Mouse (Mus musculus) hindbrain, embryonic 13.5 days (tissue): ENCODE measurements at regions not wholly inside any gene's neighbourhood (a gene's known extent, or its start where the extent isn't known, plus 50 kb on each side); places are given as distances from the start of the nearest gene placed in this dataset.
A peak's percentile ranks its signal among the peaks of the same experiment; 100 is the strongest.

Experiments
- ATAC-seq: fragments of 200-750 bp; cut with Nextera tagmentation; 2 replicates; pipeline ENCODE4 v1.8.0; 2017; ENCODE audit warnings: moderate TSS enrichment; ENCODE audit not compliant: low FRiP score
- H3K27ac ChIP-seq: fragments of 300-500 bp; sonication (generic); 2 replicates; pipeline ENCODE4 v1.5.1; 2015; ENCODE audit warnings: inconsistent platforms, mild to moderate bottlenecking, moderate library complexity
- H3K27me3 ChIP-seq: fragments of 300-500 bp; sonication (generic); 2 replicates; pipeline ENCODE4 v1.6.1; 2015; ENCODE audit warnings: mild to moderate bottlenecking, inconsistent platforms
- H3K36me3 ChIP-seq: fragments of 300-500 bp; sonication (generic); 2 replicates; pipeline ENCODE4 v1.6.1; 2015; ENCODE audit warnings: mild to moderate bottlenecking, inconsistent platforms
- H3K4me1 ChIP-seq: fragments of 300-500 bp; sonication (generic); replicated peaks from 2 replicates; pipeline ENCODE4 v1.6.1; 2015; ENCODE audit warnings: inconsistent platforms
- H3K4me2 ChIP-seq: fragments of 300-500 bp; sonication (generic); 2 replicates; pipeline ENCODE4 v1.6.1; 2015; ENCODE audit warnings: inconsistent platforms, mild to moderate bottlenecking, moderate library complexity
- H3K4me3 ChIP-seq: fragments of 300-500 bp; sonication (generic); 2 replicates; pipeline ENCODE4 v1.5.1; 2015; ENCODE audit warnings: mild to moderate bottlenecking, inconsistent platforms
- H3K9ac ChIP-seq: fragments of 300-500 bp; sonication (generic); 2 replicates; pipeline ENCODE4 v1.6.1; 2015; ENCODE audit warnings: mild to moderate bottlenecking, inconsistent platforms
- H3K9me3 ChIP-seq: fragments of 300-500 bp; sonication (generic); 2 replicates; pipeline ENCODE4 v1.6.1; 2016; ENCODE audit warnings: inconsistent platforms
- WGBS: fragments of 180-500 bp; shearing (Covaris S2); methylation state at CpG from one replicate; pipeline ENCODE4 v1.1.7; 2015; 5-methylcytosine and 5-hydroxymethylcytosine counted together

- no peak overlapping the region for H3K4me2 ChIP-seq
- H3K27ac ChIP-seq = no peak overlapping the region
- H3K27me3 ChIP-seq = no peaks in the 10 kb centered on the region
- H3K9ac ChIP-seq = no peak overlapping the region
- no peak overlapping the region for H3K4me3 ChIP-seq
- no peak for ATAC-seq
- H3K4me1 ChIP-seq = 0 out of 2 replicates have a peak, but pooled peaks cover 4% of the 10 kb centered on the region
- WGBS = 80% methylated on average over 4 of the region's 4 CpGs
- H3K36me3 ChIP-seq = no peaks in the 10 kb centered on the region
- no peaks in the 10 kb centered on the region for H3K9me3 ChIP-seq
Observed at GRCm38 (mm10) chr2:48412683-48413440, 401.0 kb upstream of the Acvr2a start.

- ATAC-seq = no peak
- H3K27me3 ChIP-seq = no peaks in the 10 kb centered on the region
- WGBS = 25% methylated on average over 10 of the region's 10 CpGs
- H3K9me3 ChIP-seq = no peaks in the 10 kb centered on the region
- 0 out of 2 replicates have a peak, but pooled peaks cover 4% of the 10 kb centered on the region for H3K4me1 ChIP-seq
- no peak overlapping the region for H3K9ac ChIP-seq
- H3K4me3 ChIP-seq = no peak overlapping the region
- no peak overlapping the region for H3K27ac ChIP-seq
- no peaks in the 10 kb centered on the region for H3K36me3 ChIP-seq
- no peak overlapping the region for H3K4me2 ChIP-seq
Observed at GRCm38 (mm10) chr2:48414596-48415481, 399.1 kb upstream of the Acvr2a start.

DNA sequence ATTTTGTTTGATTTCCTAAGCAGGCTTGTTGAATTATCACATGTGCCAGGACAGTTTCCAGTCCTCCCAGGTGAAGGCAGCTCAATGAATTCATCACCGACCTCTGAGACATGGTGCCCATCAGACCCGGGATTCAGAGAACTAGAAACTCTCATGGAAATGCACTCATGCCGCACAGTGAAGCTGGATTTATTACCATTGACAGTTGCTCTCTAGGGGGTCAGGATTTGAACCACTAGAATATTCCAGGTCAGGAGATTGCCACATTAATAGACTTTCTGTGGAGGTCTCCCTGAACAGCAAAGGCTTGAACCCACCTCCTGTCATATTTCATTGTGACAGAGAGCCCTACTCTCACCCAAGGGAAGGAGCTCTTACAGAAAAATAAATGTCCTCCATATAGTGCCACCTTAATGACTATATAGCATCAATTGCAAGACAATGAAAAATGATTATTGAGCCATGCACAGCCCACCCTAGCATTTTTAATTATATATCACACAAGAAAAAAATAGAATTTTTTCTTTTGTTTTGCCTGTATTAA lies 397.6 kb upstream of the Acvr2a start:
- 59% methylated on average over 3 of the region's 3 CpGs for WGBS
- Histone ChIP-seq H3K9me3 (no peaks in the 10 kb centered on the region), H3K9ac (no peak overlapping the region), H3K4me1 (0 out of 2 replicates have a peak, but pooled peaks cover 4% of the 10 kb centered on the region), H3K36me3 (no peaks in the 10 kb centered on the region), H3K27ac (no peak overlapping the region), H3K27me3 (no peaks in the 10 kb centered on the region), H3K4me3 (no peak overlapping the region), H3K4me2 (no peak overlapping the region)
- peak; percentile 65; the same call in 1 of the 2 replicates for ATAC-seq

DNA sequence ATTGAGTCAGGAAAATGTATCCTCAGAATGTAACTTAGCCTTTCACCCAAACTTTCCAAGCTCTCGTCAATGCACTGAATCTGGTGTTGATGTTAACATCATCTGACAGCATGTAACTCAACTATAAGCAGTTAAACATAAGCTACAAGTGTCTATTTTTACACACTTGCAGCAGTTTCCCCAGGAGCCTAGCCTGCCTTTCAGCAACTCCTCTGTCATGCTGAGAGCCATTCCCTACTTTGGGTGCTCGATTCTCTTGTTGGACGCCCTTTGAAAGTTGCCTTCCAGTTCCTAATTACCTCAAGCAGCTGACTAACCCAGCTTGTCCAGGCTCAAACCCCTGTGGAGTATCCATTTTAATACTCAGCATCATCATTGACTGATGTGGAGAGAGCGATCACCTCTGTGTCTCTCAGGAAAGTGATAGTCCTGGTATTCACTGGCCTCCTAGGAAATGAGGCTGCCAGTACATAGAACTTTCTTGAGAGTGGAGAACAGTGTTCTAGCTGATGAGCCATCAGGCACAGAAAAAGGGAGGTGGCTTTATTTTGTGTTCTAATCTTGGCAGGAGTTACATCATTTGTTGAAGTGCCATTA lies 396.8 kb upstream of the Acvr2a start:
- no peak overlapping the region for H3K27ac ChIP-seq
- ATAC-seq = no peak
- WGBS = 64% methylated on average over 4 of the region's 4 CpGs

DNA sequence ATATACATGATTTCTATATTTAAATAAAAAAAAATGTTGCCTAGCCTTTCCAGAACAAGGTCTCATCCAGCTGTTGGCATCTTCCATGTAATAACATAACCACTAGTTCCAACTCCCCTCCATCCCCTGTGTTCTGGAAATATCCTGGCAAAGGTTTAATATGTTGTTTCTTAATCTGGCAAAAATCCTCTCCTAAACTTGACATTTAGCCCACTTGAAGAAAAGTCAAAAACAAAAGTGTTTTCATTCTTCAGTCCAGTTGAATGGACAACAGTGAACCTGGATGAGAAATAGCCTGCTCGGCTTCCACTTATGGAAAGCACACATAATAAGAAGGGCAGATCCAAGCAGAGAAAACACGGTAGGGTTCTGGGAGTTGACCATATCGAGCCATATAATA lies 393.1 kb upstream of the Acvr2a start:
- ATAC-seq = no peak
- H3K36me3 ChIP-seq = no peaks in the 10 kb centered on the region
- H3K27ac ChIP-seq = no peak overlapping the region
- no peaks in the 10 kb centered on the region for H3K27me3 ChIP-seq
- WGBS = 92% methylated on average over 3 of the region's 3 CpGs
- no peak overlapping the region for H3K9ac ChIP-seq
- H3K9me3 ChIP-seq = no peaks in the 10 kb centered on the region
- no peak overlapping the region for H3K4me3 ChIP-seq
- no peak overlapping the region for H3K4me2 ChIP-seq
- H3K4me1 ChIP-seq = peaks cover 30% of the 10 kb centered on the region

More for the DNA sequence above, 396.8 kb upstream of the Acvr2a start:
- Histone ChIP-seq H3K9me3 (no peaks in the 10 kb centered on the region), H3K4me2 (no peak overlapping the region), H3K4me1 (0 out of 2 replicates have a peak, but pooled peaks cover 4% of the 10 kb centered on the region), H3K36me3 (no peaks in the 10 kb centered on the region), H3K9ac (no peak overlapping the region), H3K4me3 (no peak overlapping the region), H3K27me3 (no peaks in the 10 kb centered on the region)

DNA sequence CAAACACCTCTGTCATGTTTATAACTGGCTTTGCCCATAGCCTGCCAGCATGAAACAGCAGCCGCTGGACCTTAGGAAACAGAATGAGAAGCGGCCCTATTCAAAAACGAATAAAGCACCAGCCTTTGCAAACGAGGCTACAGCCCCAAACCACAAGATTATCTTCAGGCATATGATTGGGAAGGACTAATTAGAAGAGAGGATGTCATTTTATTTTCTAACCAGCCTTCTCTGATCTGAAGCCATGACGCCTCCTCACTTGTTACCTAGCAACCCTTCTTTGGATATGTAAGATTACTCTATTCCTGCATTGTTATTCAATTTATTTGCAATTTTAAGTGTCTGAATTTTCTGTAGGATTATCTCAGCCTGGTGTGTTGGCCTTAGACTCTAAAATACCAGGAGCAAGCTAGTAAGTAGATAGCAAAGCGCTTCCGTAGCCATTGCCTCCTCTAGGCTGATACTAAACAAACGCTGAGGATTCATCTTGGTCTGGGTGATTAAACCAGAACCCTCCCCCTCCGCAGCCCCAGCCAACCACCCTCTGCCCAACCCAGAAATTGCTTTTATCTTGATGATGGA lies 390.0 kb upstream of the Acvr2a start:
- Histone ChIP-seq H3K4me3 (no peak overlapping the region), H3K27me3 (no peaks in the 10 kb centered on the region), H3K9ac (0 out of 2 replicates have a peak overlapping the region, but pooled peaks have one; percentile 15), H3K36me3 (no peaks in the 10 kb centered on the region), H3K27ac (peak overlapping the region; percentile 84), H3K4me1 (peaks cover 34% of the 10 kb centered on the region), H3K4me2 (peak overlapping the region; percentile 40), H3K9me3 (no peaks in the 10 kb centered on the region)
- peak; percentile 85 for ATAC-seq
- WGBS = 12% methylated on average over 9 of the region's 9 CpGs

DNA sequence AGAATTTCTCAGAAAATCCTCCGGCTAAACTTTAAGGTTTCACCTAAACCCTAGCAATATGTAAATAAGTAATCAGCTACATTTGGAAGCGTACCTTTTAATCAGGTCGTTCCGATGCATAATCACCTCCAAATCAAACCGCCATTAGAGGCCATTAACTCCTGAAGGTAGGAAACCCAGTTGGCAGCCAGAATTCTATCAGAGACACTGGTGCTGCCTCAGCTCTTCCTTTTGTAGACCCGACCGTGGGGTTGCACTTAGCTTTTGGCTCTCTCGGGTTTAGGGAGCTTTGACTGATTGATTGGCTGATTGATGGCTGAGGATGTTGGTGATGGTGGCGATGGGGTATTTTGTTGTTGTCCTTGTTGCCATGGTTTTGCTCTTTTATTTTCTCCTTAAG lies 389.3 kb upstream of the Acvr2a start:
- Histone ChIP-seq H3K27ac (peak overlapping the region; percentile 84), H3K4me3 (no peak overlapping the region), H3K27me3 (no peaks in the 10 kb centered on the region), H3K36me3 (no peaks in the 10 kb centered on the region), H3K4me1 (peaks cover 34% of the 10 kb centered on the region), H3K4me2 (peak overlapping the region; percentile 40), H3K9ac (no peak overlapping the region; the same call in 1 of the 2 replicates), H3K9me3 (no peaks in the 10 kb centered on the region)
- peak; percentile 29 for ATAC-seq
- WGBS = 17% methylated on average over 9 of the region's 9 CpGs

- H3K36me3 ChIP-seq = no peaks in the 10 kb centered on the region
- ATAC-seq = peak; percentile 23; the same call in 1 of the 2 replicates
- H3K27ac ChIP-seq = peak overlapping the region; percentile 60
Observed at GRCm38 (mm10) chr2:48425200-48426090, 388.5 kb upstream of the Acvr2a start.

GRCm38 (mm10) chr2:48432545-48432944 lies 381.4 kb upstream of the Acvr2a start:
- Histone ChIP-seq H3K4me2 (no peak overlapping the region), H3K9me3 (no peaks in the 10 kb centered on the region), H3K27ac (no peak overlapping the region), H3K27me3 (no peaks in the 10 kb centered on the region), H3K9ac (no peak overlapping the region), H3K36me3 (no peaks in the 10 kb centered on the region), H3K4me1 (no peaks in the 10 kb centered on the region), H3K4me3 (no peak overlapping the region)
- 85% methylated on average over 1 of the region's 1 CpGs for WGBS
- no peak for ATAC-seq

More at GRCm38 (mm10) chr2:48425200-48426090, 388.5 kb upstream of the Acvr2a start:
- Histone ChIP-seq H3K9ac (no peak overlapping the region), H3K4me1 (peaks cover 34% of the 10 kb centered on the region), H3K9me3 (no peaks in the 10 kb centered on the region), H3K4me2 (no peak overlapping the region), H3K4me3 (no peak overlapping the region), H3K27me3 (no peaks in the 10 kb centered on the region)
- 12% methylated on average over 12 of the region's 12 CpGs for WGBS

- Histone ChIP-seq H3K27ac (peak overlapping the region; percentile 30; the same call in 1 of the 2 replicates), H3K4me2 (peak overlapping the region; percentile 14), H3K9me3 (no peaks in the 10 kb centered on the region), H3K4me3 (no peak overlapping the region), H3K4me1 (peaks cover 21% of the 10 kb centered on the region), H3K36me3 (no peaks in the 10 kb centered on the region), H3K9ac (no peak overlapping the region), H3K27me3 (no peaks in the 10 kb centered on the region)
- WGBS = 32% methylated on average over 11 of the region's 11 CpGs
- ATAC-seq = peak; percentile 46
Observed at GRCm38 (mm10) chr2:48441296-48441990, 372.5 kb upstream of the Acvr2a start.
